Mouse (Mus musculus) ES-E14 (cell line): ENCODE results near the gene Smim26. TPM values are rescaled to one million over a fixed set of nuclear protein-coding genes. Genes with fewer than 3 reads are reported as not detected.
"Not testable (repeated sequence)": the region's sequence is repeated elsewhere in the genome, so short reads cannot be mapped to it uniquely, and the experiment has no call there.

ENCODE experiments used
- DNase-seq: peaks from one replicate; pipeline ENCODE4 v3.0.0-alpha.2; 2013; ENCODE audit warnings: low read depth, low spot score
- H3K27ac ChIP-seq: 2 replicates; pipeline ENCODE4 v1.5.1; 2012; ENCODE audit warnings: low read depth, mild to moderate bottlenecking, low read length, moderate library complexity, mixed read lengths; ENCODE audit not compliant: poor library complexity, insufficient read depth, severe bottlenecking
- H3K36me3 ChIP-seq: 2 replicates; pipeline ENCODE4 v1.6.1; 2012; ENCODE audit warnings: mild to moderate bottlenecking, low read length, moderate library complexity, mixed read lengths; ENCODE audit not compliant: control insufficient read depth, poor library complexity, insufficient read depth, severe bottlenecking
- H3K4me1 ChIP-seq, 2 experiments: fragments of 150-350 bp in 1 of 2; sonication (generic) in 1 of 2; 2 replicates each; pipeline ENCODE4 v1.6.1; 2012; ENCODE audit warnings: low read length in 2 of 2, mild to moderate bottlenecking in 1 of 2, mixed read lengths in 1 of 2; ENCODE audit not compliant: control insufficient read depth in 2 of 2, insufficient read depth in 2 of 2, poor library complexity in 1 of 2
- H3K4me3 ChIP-seq, 2 experiments: fragments of 150-350 bp in 1 of 2; sonication (generic) in 1 of 2; 2 replicates each; pipeline ENCODE4 v1.5.1; 2012; ENCODE audit warnings: low read length in 2 of 2, low read depth in 1 of 2, mild to moderate bottlenecking in 1 of 2, mixed read lengths in 1 of 2; ENCODE audit not compliant: insufficient read depth in 1 of 2, poor library complexity in 1 of 2, severe bottlenecking in 1 of 2
- H3K9ac ChIP-seq: 2 replicates; pipeline ENCODE4 v1.6.1; 2012; ENCODE audit warnings: low read depth, mild to moderate bottlenecking, low read length, mixed read lengths; ENCODE audit not compliant: poor library complexity, insufficient read depth, severe bottlenecking
- H3K9me3 ChIP-seq: fragments of 150-350 bp; sonication (generic); 2 replicates; pipeline ENCODE4 v1.6.1; 2012; ENCODE audit warnings: low read depth, mild to moderate bottlenecking, low read length; ENCODE audit not compliant: control insufficient read depth, insufficient read depth
- CHD2 ChIP-seq: IDR thresholded peaks from 2 replicates; pipeline ENCODE4 v1.6.1; 2014; ENCODE audit warnings: mild to moderate bottlenecking, low read depth, low read length, inconsistent platforms
- HCFC1 ChIP-seq: IDR thresholded peaks from 2 replicates; pipeline ENCODE4 v1.6.1; 2012; ENCODE audit warnings: low read length, inconsistent platforms, borderline replicate concordance; ENCODE audit not compliant: insufficient read depth
- MAFK ChIP-seq: IDR thresholded peaks from 2 replicates; pipeline ENCODE4 v1.6.1; 2014; ENCODE audit warnings: mild to moderate bottlenecking, low read depth, low read length, inconsistent platforms; ENCODE audit not compliant: insufficient read depth
- ZC3H11A ChIP-seq: IDR thresholded peaks from 2 replicates; pipeline ENCODE4 v1.6.1; 2012; ENCODE audit warnings: low read depth, mild to moderate bottlenecking, inconsistent platforms, low read length, borderline replicate concordance
- ZNF384 ChIP-seq: IDR thresholded peaks from 2 replicates; pipeline ENCODE4 v1.6.1; 2012; ENCODE audit warnings: low read depth, low read length, inconsistent platforms
- in situ Hi-C, 2 experiments: fragments of 600-800 bp; cut with MboI; formaldehyde crosslinking; loops; one replicate each; pipeline ENCODE4 v1.15.1; 2025; ENCODE audit warnings: low sequenced_read_pairs in 2 of 2, inconsistent platforms in 1 of 2; ENCODE audit not compliant: unreplicated experiment in 2 of 2
- total RNA-seq: library from RNA; depleted of rRNA; stranded (reverse); fragments of 300-350 nt; gene quantifications from 2 replicates; pipeline ENCODE4 v1.2.3, GENCODE M21; 2012

Gene Smim26
- total RNA-seq, 1 experiment = 35.6 TPM

- peak; percentile 69 for DNase-seq
- in situ Hi-C loops = no loop called here
- peak within 1 kb of the TSS; percentile 53; the same call in 1 of the 2 replicates for H3K27ac ChIP-seq
- peaks cover 0 to 4% of the 10 kb centered on the region in 2 experiments; a peak in 1 of 4 replicates for H3K4me1 ChIP-seq
- no peaks in the 10 kb centered on the region for H3K9me3 ChIP-seq
- H3K4me3 ChIP-seq = peak within 1 kb of the TSS; percentile 92 to 97
- H3K36me3 ChIP-seq = no peaks in the 10 kb centered on the region
- TF ChIP-seq ZNF384 (no peak), CHD2 (no peak), MAFK (no peak), ZC3H11A (no peak), HCFC1 (peak; percentile 94)
- peak within 1 kb of the TSS; percentile 90 for H3K9ac ChIP-seq
Observed at GRCm38 (mm10) chr2:144550529-144550928, 43.3 kb upstream of the Smim26 start, which contains the start of gene Rbbp9. Gene Rbbp9, minus strand, starts transcription at chr2:144550869.

- Histone ChIP-seq H3K9ac (no peak overlapping the region), H3K27ac (no peak overlapping the region), H3K4me3 (no peak overlapping the region), H3K36me3 (no peaks in the 10 kb centered on the region), H3K4me1 (peaks cover 0 to 4% of the 10 kb centered on the region in 2 experiments; a peak in 1 of 4 replicates), H3K9me3 (no peaks in the 10 kb centered on the region)
- DNase-seq = no peak
- TF ChIP-seq HCFC1 (no peak), ZNF384 (no peak), MAFK (no peak), ZC3H11A (no peak), CHD2 (no peak)
- in situ Hi-C loops = no loop called here
Observed at GRCm38 (mm10) chr2:144553905-144554304, 39.9 kb upstream of the Smim26 start.

- Histone ChIP-seq H3K9ac (peak overlapping the region; percentile 71), H3K36me3 (no peaks in the 10 kb centered on the region; the same call in 1 of the 2 replicates), H3K4me1 (peaks cover 0 to 4% of the 10 kb centered on the region in 2 experiments; a peak in 1 of 4 replicates), H3K4me3 (peak overlapping the region; percentile 78 to 82), H3K27ac (peak overlapping the region; percentile 32; the same call in 1 of the 2 replicates), H3K9me3 (no peaks in the 10 kb centered on the region)
- no peak for TF ChIP-seq ZC3H11A
- TF ChIP-seq CHD2 = no peak
- no peak for TF ChIP-seq MAFK
- no peak for TF ChIP-seq HCFC1
- no peak for TF ChIP-seq ZNF384
- in situ Hi-C loops = no loop called here
- DNase-seq = no peak
Observed at GRCm38 (mm10) chr2:144555286-144555819, 38.5 kb upstream of the Smim26 start.

GRCm38 (mm10) chr2:144555820-144556552 is 37.9 kb upstream of the Smim26 start, which contains the start of gene Sec23b:
Gene Sec23b, plus strand, starts transcription at chr2:144556229.
- Histone ChIP-seq H3K36me3 (no peaks in the 10 kb centered on the region; the same call in 1 of the 2 replicates), H3K4me3 (peak within 1 kb of the TSS; percentile 82 to 90), H3K9ac (peak within 1 kb of the TSS; percentile 93), H3K9me3 (no peaks in the 10 kb centered on the region), H3K4me1 (peaks cover 0 to 4% of the 10 kb centered on the region in 2 experiments; a peak in 1 of 4 replicates), H3K27ac (peak within 1 kb of the TSS; percentile 32)
- TF ChIP-seq HCFC1 = peak; percentile 79; the same call in 1 of the 2 replicates
- no peak for TF ChIP-seq ZNF384
- DNase-seq = peak; percentile 96
- in situ Hi-C loops = no loop called here

GRCm38 (mm10) chr2:144588723-144589122 is 5.1 kb upstream of the Smim26 start:
- in situ Hi-C loops = no loop called here
- H3K9me3 ChIP-seq = no peaks in the 10 kb centered on the region
- no peak overlapping the region for H3K4me3 ChIP-seq
- no peak overlapping the region for H3K9ac ChIP-seq
- H3K36me3 ChIP-seq = peaks cover 20% of the 10 kb centered on the region
- H3K4me1 ChIP-seq = no peaks in the 10 kb centered on the region
- H3K27ac ChIP-seq = no peak overlapping the region
- TF ChIP-seq HCFC1 (no peak), ZNF384 (no peak), CHD2 (no peak), ZC3H11A (no peak), MAFK (no peak)
- DNase-seq = peak; percentile 40

GRCm38 (mm10) chr2:144593036-144593435 is 818 bp upstream of the Smim26 start:
- H3K9ac ChIP-seq, H3K4me1 ChIP-seq, DNase-seq, H3K9me3 ChIP-seq, H3K27ac ChIP-seq, in situ Hi-C loops: not testable (repeated sequence)
- peaks cover 11% of the 10 kb centered on the region for H3K36me3 ChIP-seq
- peak overlapping the region in 1 of 2 experiments; percentile 5; a peak in 1 of 4 replicates for H3K4me3 ChIP-seq
